Mouse (Mus musculus): ENCODE results near the gene Hipk1.
"Not testable (repeated sequence)": the region's sequence is repeated elsewhere in the genome, so short reads cannot be mapped to it uniquely, and the experiment has no call there.

Hipk1 gene

GRCm38 (mm10) chr3:103792111-103792406 lies 696 bp upstream of the Hipk1 start:
- DNase-seq: not testable (repeated sequence)

GRCm38 (mm10) chr3:103790346-103791145 lies 817 bp downstream of the Hipk1 start:
- DNase-seq: peak; percentile 55

- DNase-seq: no peak
Measured at GRCm38 (mm10) chr3:103789891-103790345, 1.4 kb downstream of the Hipk1 start.

GRCm38 (mm10) chr3:103789096-103789495 lies 2.3 kb downstream of the Hipk1 start:
- DNase-seq: no peak

DNA sequence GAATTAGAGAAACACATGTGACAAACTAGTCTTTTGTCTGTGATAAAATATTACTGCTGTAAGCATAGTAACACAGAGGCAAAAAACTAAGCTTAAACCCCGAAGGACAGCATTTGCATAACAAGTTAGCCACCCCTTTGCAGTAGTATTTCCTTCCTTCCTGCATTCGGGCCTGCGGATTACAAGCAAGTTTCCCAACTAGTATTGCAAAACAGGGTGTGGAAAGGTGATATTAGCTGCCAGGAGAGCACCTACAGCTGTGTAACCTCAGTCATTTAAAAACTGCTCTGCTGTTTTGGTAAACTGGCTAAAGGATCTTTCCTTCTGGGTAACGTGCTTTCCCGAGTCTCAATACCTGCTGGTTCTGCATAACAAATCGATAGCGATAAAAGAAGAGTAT lies 4.1 kb downstream of the Hipk1 start:
- DNase-seq: no peak

DNA sequence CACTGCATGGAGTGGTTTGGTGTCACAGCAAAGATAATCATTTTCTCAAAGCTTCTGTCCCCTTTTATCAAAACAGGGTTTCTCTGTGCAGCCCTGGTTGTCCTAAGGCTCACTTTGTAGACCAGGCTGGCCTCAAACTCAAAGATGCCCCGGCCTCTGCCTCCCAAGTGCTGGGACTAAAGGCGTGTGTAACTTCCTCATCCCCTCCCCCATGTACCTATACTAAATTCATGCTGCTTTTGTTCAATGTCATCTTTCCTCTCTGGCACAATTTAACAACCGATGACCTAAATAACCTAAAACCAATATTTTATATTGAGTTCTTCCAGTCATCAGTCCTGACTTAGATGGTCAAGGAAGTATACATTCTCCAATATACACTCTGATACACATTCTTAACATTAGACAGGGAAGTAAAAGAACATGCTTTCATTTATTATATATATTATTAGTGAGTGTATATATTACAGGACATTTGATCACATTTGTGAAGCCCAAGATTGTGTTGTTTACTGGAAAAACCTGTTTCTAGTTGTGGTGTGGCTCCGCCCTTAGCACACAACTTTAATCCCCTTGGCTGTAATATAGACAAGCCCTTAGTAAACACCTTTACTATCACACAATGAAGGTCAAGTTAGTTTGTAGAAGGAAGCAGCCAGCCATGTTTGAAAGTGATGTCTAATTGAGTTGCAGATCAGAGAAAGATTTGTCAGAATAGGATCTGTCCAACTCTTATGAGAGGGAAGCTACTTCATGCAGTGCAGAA lies 8.3 kb downstream of the Hipk1 start:
- DNase-seq: no peak

DNA sequence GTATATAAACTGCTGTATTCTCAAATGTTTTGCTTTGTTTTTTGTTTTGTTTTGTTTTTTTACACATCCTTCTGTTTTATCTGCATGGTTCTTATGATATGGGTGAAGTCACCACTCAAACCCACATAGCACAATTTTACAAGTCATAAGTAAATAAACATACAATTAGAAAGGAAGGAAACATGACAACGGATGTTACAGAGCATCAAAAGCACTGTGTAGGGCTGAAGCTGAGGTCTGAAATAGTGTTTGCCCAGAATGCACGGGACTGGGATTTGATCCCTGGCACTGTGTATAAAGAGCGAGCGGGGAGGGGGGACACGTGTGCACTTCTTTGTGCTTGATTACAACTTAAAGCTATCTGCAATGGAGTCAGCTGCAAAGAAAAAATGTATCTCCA lies 10.6 kb downstream of the Hipk1 start:
- DNase-seq: no peak

DNA sequence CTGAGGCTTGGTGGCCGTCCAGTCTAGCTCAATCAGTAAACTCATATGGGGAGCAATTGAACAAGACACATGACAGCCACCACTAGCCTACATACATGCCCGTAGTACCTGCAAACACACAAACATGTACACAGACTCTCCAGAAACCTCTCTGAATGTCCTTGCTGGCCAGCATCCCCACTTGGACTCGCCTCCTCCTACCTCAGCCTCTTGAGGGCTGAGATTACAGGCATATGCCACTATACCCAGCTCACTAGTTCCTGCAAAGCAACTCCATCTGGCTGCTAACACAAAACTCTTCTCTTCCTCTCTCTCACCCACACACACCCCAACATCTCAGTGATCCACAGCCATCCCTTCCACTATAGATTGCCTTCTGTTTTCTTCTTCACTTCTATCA lies 11.1 kb downstream of the Hipk1 start:
- DNase-seq: peak; percentile 34

GRCm38 (mm10) chr3:103779183-103779582 lies 12.2 kb downstream of the Hipk1 start:
- DNase-seq: peak; percentile 38

DNA sequence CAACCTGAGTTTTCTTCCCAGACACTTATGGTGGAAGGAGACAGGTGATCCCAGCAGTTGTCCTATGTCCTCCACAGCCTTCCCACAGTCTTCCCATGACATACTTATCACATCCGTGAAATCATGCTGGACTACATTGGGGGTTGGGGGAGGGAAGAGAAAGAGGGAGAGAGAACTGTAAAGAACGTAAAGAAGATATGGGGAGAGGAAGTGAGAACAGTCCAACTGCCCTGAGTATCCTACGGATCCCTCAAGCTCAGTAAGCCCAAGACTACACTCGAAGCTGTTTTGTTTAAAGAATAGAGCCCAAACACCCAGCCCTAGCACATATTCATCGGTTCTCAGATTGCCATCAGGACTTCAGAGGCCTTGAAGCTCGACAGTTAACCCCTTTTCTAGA lies 12.7 kb downstream of the Hipk1 start:
- no peak for DNase-seq

- DNase-seq: peak; percentile 77
Measured at GRCm38 (mm10) chr3:103777940-103778339, 13.4 kb downstream of the Hipk1 start.

DNA sequence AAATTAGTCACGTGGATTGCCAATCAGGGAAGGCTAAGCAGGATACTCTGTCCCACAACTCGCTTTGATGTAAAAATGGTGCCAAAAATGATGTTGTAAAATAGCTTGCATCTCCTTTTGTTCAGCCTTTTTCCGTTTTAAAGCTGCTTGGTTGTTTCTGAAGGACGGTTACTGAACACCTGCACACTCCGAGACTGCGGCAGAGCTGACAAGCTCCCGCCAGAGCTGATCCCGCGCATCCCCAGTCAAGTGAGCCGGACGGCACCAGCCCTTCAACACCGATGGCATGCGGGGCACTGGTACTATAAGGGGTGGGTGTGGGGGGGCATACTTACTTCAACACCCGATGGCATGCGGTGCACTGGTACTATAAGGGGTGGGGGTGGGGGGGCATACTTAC lies 17.4 kb downstream of the Hipk1 start:
- DNase-seq: peak; percentile 79

GRCm38 (mm10) chr3:103773508-103773907 lies 17.9 kb downstream of the Hipk1 start:
- peak; percentile 50 for DNase-seq

DNA sequence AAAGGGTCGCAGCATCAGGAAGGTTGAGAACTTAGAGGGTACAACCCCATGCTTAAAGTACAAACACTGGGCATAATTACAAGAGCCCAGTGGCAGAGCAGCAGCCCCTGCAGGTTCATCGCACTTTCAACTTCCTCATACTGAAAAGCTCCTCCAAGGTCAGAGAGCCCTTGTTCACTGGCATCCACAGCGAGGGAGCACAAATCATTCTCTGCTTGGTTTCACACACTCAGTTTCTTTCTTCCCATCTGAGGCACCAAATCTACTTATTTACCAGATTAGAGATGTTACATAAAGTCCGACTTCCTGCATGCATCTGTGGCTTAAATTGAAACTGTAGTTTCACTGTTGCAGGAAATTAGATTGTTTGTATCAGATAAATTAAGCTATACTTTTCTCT lies 18.5 kb downstream of the Hipk1 start:
- peak; percentile 41 for DNase-seq

DNA sequence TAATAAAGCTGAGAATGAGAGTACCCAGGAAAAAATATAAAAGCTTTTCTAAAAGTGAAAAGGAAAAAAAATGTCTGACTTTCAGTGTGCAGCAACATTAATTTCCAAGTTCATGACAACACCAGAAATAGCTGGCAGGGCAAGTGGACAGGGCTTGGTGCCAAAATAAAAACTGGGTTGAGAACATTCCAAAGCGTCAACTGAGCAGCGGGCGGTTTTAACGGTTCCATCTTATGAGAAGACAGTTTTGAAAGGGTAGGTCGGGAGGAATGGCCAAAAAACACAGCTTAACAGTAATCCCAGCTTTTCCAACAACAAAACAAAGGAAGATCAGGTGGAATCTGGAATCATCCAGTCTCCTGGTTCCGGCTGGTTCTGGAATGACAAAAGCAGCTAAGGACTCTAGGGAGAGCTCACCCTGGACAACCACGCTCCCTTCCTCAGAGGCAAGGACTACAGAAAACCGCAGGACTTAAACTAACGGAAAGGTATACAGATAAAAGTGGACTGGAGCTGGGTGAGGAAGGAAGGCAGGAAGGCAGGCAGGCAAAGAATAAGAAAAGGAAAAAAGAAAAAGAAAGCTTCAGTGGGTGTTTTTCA lies 19.7 kb downstream of the Hipk1 start:
- no peak for DNase-seq

DNA sequence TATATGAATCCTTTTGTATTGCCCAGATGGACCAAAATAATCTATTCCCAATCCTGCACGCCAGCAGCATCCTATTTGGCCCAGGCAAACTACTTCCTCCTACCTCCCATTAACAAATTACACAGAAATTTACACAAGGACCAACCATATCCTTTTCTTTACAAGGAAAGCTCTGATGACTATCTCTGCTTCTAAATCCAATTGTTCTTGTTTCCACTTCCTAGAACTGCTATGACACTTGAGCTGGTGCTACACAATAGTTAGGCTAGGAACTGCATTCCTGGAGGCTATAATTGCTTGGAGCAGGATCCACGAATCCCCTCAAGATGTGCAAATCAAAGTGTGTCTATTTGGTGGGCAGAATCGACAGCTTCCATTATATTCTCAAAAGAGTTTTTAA lies 24.6 kb downstream of the Hipk1 start:
- no peak for DNase-seq

- no peak for DNase-seq
Measured at GRCm38 (mm10) chr3:103759261-103759970, 31.9 kb downstream of the Hipk1 start.

DNA sequence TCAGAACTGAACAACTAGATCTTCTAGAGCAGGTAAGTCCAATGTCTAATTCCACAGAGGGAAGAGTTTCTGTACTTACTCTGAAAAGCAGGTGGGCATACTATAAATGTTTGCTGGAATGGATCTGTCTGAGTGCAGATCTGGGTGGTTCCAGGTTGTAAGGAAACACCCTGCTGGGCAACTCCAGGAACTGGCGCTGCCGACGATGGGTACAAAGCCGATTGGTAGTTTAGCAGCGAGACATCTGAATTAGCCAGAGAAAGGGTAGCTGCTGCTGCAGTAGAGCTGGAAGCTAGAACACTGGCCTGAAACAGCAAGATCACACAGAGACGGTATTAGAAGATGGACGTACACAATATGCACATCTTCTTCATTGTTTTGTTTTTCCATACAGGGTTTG lies 32.9 kb downstream of the Hipk1 start:
- no peak for DNase-seq

GRCm38 (mm10) chr3:103756920-103757319 lies 34.4 kb downstream of the Hipk1 start:
- DNase-seq: no peak

DNA sequence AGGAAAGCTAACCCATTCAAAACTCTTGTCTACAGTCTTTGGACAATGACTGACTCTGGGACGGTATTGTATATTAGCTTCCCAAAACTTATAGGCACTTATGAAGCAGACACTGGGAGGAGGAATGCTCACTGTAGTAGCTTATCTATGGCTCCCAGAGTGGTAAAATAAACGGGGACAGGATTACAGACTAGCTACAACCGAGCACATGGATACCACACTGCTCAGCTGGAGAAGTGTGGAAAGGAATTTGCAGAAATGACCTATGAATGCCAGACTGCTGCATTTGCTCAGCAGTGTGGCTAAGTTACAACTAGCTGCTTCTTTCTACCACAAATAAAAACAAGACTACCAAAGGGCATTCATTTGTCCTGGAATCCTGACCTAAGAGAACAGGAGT lies 36.0 kb downstream of the Hipk1 start:
- DNase-seq: no peak

- DNase-seq: no peak
Measured at GRCm38 (mm10) chr3:103751558-103751957, 39.8 kb downstream of the Hipk1 start.

DNA sequence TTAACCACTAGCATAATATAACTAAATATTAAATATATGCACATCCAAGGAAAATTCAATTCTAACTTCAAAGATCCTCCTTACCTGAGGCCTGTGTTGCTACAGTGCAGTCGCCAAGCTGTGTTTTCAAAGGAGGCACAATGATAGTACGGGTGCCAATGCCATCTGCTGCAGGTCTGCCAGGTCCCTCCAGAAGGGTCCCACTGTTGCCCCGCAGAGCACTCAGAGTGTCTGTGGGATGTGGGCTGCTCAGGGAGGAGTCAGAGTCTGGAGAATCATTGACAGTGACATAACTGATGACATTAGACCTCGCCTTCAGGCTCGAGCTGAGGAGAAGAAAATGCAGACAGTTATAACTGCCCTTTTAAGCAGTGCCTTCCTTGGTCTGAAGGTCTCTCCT lies 44.7 kb downstream of the Hipk1 start:
- DNase-seq: no peak

- no peak for DNase-seq
Measured at GRCm38 (mm10) chr3:103745001-103745770, 46.2 kb downstream of the Hipk1 start.

All from thymus, postnatal 14 days (tissue).